Mouse (Mus musculus) adrenal gland (tissue): ENCODE measurements around the gene Rbm20.

Experiments
- intact Hi-C: fragments of 180-260 bp; cut with DNase I; formaldehyde crosslinking; loops from one replicate; pipeline ENCODE4 v1.15.1; 2025

Gene Rbm20

GRCm38 (mm10) chr19:53713364-53713763 lies 36.3 kb downstream of the Rbm20 start:
- intact Hi-C loops, result no loop called here

GRCm38 (mm10) chr19:53716469-53716868 lies 39.4 kb downstream of the Rbm20 start:
- intact Hi-C loops, result no loop called here

- intact Hi-C loops, result no loop called here
Observed at GRCm38 (mm10) chr19:53717364-53717763, 40.3 kb downstream of the Rbm20 start.

- intact Hi-C loops, result no loop called here
Observed at GRCm38 (mm10) chr19:53722186-53722585, 45.1 kb downstream of the Rbm20 start.

GRCm38 (mm10) chr19:53724053-53724452 lies 46.9 kb downstream of the Rbm20 start:
- intact Hi-C loops, result no loop called here

GRCm38 (mm10) chr19:53726340-53726739 lies 49.2 kb downstream of the Rbm20 start:
- intact Hi-C loops, result no loop called here

GRCm38 (mm10) chr19:53726755-53727154 lies 49.6 kb downstream of the Rbm20 start:
- intact Hi-C loops, result no loop called here

GRCm38 (mm10) chr19:53727277-53727676 lies 50.2 kb downstream of the Rbm20 start:
- intact Hi-C loops, result no loop called here

- intact Hi-C loops, result no loop called here
Observed at GRCm38 (mm10) chr19:53727886-53728669, 51.0 kb downstream of the Rbm20 start.

- intact Hi-C loops, result no loop called here
Observed at GRCm38 (mm10) chr19:53729919-53730318, 52.8 kb downstream of the Rbm20 start.

- intact Hi-C loops, result no loop called here
Observed at GRCm38 (mm10) chr19:53731761-53732201, 54.7 kb downstream of the Rbm20 start.

GRCm38 (mm10) chr19:53734845-53735244 lies 57.7 kb downstream of the Rbm20 start:
- intact Hi-C loops, result loop anchor here (2.0 kb wide), 1 partner anchor 86 kb away; no protein-coding TSS in a partner anchor

GRCm38 (mm10) chr19:53738701-53739131 lies 61.6 kb downstream of the Rbm20 start:
- intact Hi-C loops, result no loop called here

GRCm38 (mm10) chr19:53739570-53740266 lies 62.6 kb downstream of the Rbm20 start:
- intact Hi-C loops, result no loop called here

GRCm38 (mm10) chr19:53740750-53741380 lies 63.8 kb downstream of the Rbm20 start:
- intact Hi-C loops, result no loop called here

- intact Hi-C loops, result no loop called here
Observed at GRCm38 (mm10) chr19:53741902-53742301, 64.8 kb downstream of the Rbm20 start.

- intact Hi-C loops, result no loop called here
Observed at GRCm38 (mm10) chr19:53745354-53745753, 68.2 kb downstream of the Rbm20 start.

- intact Hi-C loops, result no loop called here
Observed at GRCm38 (mm10) chr19:53746116-53746515, 69.0 kb downstream of the Rbm20 start.

- intact Hi-C loops, result no loop called here
Observed at GRCm38 (mm10) chr19:53748236-53748775, 71.2 kb downstream of the Rbm20 start.

GRCm38 (mm10) chr19:53749326-53749725 lies 72.2 kb downstream of the Rbm20 start:
- intact Hi-C loops, result no loop called here

GRCm38 (mm10) chr19:53751420-53752185 lies 74.5 kb downstream of the Rbm20 start:
- intact Hi-C loops, result no loop called here
